Mouse (Mus musculus) ES-Bruce4 (cell line): Measurements from ENCODE around the gene BC051665.

ENCODE experiments used
- CTCF ChIP-seq: IDR thresholded peaks from one replicate; pipeline ENCODE4 v1.8.1; 2011; ENCODE audit warnings: low read depth, low read length
- EP300 ChIP-seq: IDR thresholded peaks from 2 replicates; pipeline ENCODE4 v1.6.1; 2011; ENCODE audit warnings: low read depth, low read length; ENCODE audit not compliant: insufficient read depth

DNA sequence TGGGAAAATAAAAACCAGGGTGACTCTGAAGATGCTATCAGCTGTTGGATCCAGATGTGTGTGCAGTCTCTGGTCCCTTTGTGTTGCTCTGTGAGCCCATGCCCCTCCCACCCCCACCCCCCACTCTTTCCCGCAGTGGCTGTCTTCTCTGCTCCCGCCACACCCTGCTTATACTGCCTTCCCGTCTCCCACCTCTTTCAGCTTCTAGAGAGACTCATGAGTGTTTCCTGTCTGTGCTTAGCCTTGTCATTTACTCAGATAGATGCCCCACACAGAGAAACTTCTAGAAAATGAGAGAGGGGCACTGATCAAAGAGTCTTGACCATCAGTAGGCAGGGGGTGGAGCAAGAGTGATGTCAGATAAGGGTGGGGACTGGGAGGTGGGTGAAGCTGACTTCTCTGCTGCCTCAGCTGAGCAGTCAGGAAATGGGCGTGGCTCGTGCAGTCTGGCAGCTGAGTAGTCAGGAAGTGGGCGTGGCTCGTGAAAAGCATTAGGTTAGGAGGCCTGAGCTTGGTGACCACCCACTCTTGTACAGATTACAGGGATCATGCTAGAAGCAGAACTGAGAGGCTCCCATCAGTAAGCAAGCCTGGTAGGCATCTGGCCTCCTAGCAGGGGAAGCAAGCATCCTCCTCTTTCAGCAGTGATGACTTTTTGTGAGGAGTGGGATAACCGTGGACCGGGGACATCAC lies 48.4 kb downstream of the BC051665 start:
- no peak for TF ChIP-seq CTCF
- 0 out of 2 replicates have a peak, but pooled peaks have one; percentile 24 for TF ChIP-seq EP300
